Mouse (Mus musculus): Measurements from ENCODE around the gene Qtrt2. TPM values are rescaled to one million over a fixed set of nuclear protein-coding genes. Genes with fewer than 3 reads are reported as not detected.

Qtrt2 gene
- polyA plus RNA-seq, 1 experiment from 2014 or later = 17.6 TPM

DNA sequence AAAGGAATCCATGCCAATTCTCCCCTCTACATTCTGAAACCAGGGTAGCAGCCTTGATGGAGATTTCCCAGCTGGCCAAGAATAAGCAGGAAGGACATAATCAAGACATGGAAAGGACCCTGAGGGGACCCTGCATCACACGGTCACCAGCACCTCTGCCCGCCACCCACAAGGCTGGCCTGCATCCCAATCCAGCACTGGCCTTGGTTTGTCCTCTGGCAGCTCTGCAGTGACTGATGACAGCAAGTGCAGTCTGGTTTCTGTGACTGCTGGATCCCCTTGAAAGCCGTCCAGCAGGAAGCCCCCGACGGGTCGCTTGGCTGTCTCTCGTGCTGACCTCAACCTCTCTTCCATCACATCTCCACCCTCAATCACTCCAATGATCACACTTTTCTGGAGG lies 55.2 kb downstream of the Qtrt2 start:
- Histone ChIP-seq H3K4me1 (ENCODE audit: control insufficient read depth, insufficient read depth, low read depth, low read length) (no peaks in the 10 kb centered on the region), H3K27me3 (replicated peaks; ENCODE audit: control insufficient read depth, insufficient read depth, low read length) (no peaks in the 10 kb centered on the region), H3K9ac (ENCODE audit: low read depth, low read length) (no peak overlapping the region), H3K27ac (ENCODE audit: low read depth, low read length) (no peak overlapping the region), H3K4me2 (ENCODE audit: low read length) (no peak overlapping the region), H3K4me3 (ENCODE audit: low read length) (no peak overlapping the region), H3K36me3 (ENCODE audit: control insufficient read depth, insufficient read depth, low read length) (peaks cover 17% of the 10 kb centered on the region), H3K9me3 (ENCODE audit: control insufficient read depth, low read length) (no peaks in the 10 kb centered on the region)
- 85% methylated on average over 7 of the region's 7 CpGs for WGBS
- no peak for ATAC-seq

DNA sequence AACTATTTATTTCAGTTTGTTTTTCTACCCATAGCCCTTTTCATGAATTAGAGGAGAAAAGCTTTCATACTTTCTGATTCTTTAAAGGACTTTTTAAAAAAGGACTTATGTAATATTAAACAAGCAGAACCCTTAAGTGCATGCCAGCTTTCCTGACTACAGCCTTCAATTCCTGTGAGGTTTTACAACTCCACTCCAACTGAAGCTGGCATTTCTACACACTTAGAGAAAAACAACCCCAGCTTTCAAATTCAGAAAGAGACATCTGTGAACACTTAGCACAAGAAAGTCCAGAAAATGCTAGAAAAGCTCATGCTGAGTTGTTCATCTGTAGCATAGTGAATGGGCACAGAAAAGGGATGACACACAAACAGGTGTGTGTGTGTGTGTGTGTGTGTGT lies 56.8 kb downstream of the Qtrt2 start:
- Histone ChIP-seq H3K4me3 (ENCODE audit: low read length) (no peak overlapping the region), H3K4me2 (ENCODE audit: low read length) (no peak overlapping the region), H3K4me1 (ENCODE audit: control insufficient read depth, insufficient read depth, low read depth, low read length) (no peaks in the 10 kb centered on the region), H3K27ac (ENCODE audit: low read depth, low read length) (0 out of 2 replicates have a peak overlapping the region, but pooled peaks have one; percentile 34), H3K36me3 (ENCODE audit: control insufficient read depth, insufficient read depth, low read length) (peaks cover 16% of the 10 kb centered on the region), H3K9ac (ENCODE audit: low read depth, low read length) (no peak overlapping the region), H3K27me3 (replicated peaks; ENCODE audit: control insufficient read depth, insufficient read depth, low read length) (no peaks in the 10 kb centered on the region), H3K9me3 (ENCODE audit: control insufficient read depth, low read length) (no peaks in the 10 kb centered on the region)
- no peak for ATAC-seq

- Histone ChIP-seq H3K9ac (ENCODE audit: low read depth, low read length) (no peak overlapping the region), H3K27ac (ENCODE audit: low read depth, low read length) (no peak overlapping the region), H3K4me1 (ENCODE audit: control insufficient read depth, insufficient read depth, low read depth, low read length) (no peaks in the 10 kb centered on the region), H3K4me3 (ENCODE audit: low read length) (no peak overlapping the region), H3K9me3 (ENCODE audit: control insufficient read depth, low read length) (no peaks in the 10 kb centered on the region), H3K36me3 (ENCODE audit: control insufficient read depth, insufficient read depth, low read length) (peaks cover 11% of the 10 kb centered on the region; the same call in 1 of the 2 replicates), H3K27me3 (replicated peaks; ENCODE audit: control insufficient read depth, insufficient read depth, low read length) (no peaks in the 10 kb centered on the region), H3K4me2 (ENCODE audit: low read length) (no peak overlapping the region)
- no peak for ATAC-seq
- WGBS = 82% methylated on average over 6 of the region's 6 CpGs
Measured at GRCm38 (mm10) chr16:43860624-43861023, 66.0 kb downstream of the Qtrt2 start.

DNA sequence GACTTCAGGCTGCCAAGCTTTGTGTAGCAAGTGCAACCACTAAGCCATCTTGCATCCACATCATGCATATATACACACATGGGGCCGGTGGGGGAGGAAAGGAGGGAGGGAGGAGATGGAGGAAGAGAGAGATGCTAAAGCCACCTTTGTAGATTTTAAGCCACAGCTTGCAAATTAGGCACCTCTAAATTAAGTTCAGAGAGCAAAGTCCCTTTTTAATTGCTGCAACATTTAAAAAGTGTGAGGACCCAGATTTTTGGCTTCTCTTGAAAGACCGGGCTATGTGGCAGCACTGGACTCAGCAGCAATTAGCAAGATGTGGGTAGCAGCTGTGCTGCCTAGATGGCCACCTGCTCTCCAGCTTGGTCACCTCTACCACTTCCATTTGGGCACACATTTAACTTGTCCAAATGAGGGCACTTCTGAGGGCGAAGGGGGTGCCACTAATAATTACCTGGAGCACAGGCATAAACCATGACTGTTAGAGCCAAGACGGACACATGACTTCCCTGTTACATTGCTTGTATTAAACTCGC lies 67.6 kb downstream of the Qtrt2 start:
- no peaks in the 10 kb centered on the region for H3K9me3 ChIP-seq (ENCODE audit: control insufficient read depth, low read length)
- H3K9ac ChIP-seq (ENCODE audit: low read depth, low read length) = no peak overlapping the region
- H3K27ac ChIP-seq (ENCODE audit: low read depth, low read length) = no peak overlapping the region
- H3K4me2 ChIP-seq (ENCODE audit: low read length) = no peak overlapping the region
- H3K4me1 ChIP-seq (ENCODE audit: control insufficient read depth, insufficient read depth, low read depth, low read length) = no peaks in the 10 kb centered on the region
- peaks cover 11% of the 10 kb centered on the region; the same call in 1 of the 2 replicates for H3K36me3 ChIP-seq (ENCODE audit: control insufficient read depth, insufficient read depth, low read length)
- H3K27me3 ChIP-seq (replicated peaks; ENCODE audit: control insufficient read depth, insufficient read depth, low read length) = no peaks in the 10 kb centered on the region
- WGBS = 86% methylated on average over 5 of the region's 5 CpGs
- peak; percentile 60; the same call in 1 of the 2 replicates for ATAC-seq
- no peak overlapping the region for H3K4me3 ChIP-seq (ENCODE audit: low read length)

DNA sequence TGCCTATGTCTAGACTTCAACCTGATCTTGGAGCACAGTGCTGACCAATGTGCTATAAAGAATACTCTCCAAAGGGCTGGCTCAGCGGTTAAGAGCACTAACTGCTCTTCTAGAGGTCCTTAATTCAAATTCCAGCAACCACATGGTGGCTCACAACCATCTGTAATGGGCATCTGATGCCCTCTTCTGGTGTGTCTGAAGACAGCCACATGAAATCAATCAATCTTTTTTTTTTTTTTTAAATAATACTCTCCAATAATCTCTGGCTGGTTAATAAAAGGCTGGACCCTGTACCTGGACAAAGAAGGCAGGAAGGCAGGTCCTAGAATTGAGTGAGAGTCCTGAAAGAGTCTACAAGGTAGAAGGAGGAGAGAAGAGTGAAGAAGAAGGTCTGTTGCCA lies 76.8 kb downstream of the Qtrt2 start:
- no peak for ATAC-seq
- H3K27ac ChIP-seq (ENCODE audit: low read depth, low read length) = no peak overlapping the region
- H3K4me3 ChIP-seq (ENCODE audit: low read length) = no peak overlapping the region
- H3K4me1 ChIP-seq (ENCODE audit: control insufficient read depth, insufficient read depth, low read depth, low read length) = no peaks in the 10 kb centered on the region
- 50% methylated on average over 1 of the region's 1 CpGs for WGBS
- no peak overlapping the region for H3K4me2 ChIP-seq (ENCODE audit: low read length)
- H3K9ac ChIP-seq (ENCODE audit: low read depth, low read length) = no peak overlapping the region
- no peaks in the 10 kb centered on the region for H3K36me3 ChIP-seq (ENCODE audit: control insufficient read depth, insufficient read depth, low read length)
- H3K9me3 ChIP-seq (ENCODE audit: control insufficient read depth, low read length) = no peaks in the 10 kb centered on the region
- no peaks in the 10 kb centered on the region for H3K27me3 ChIP-seq (replicated peaks; ENCODE audit: control insufficient read depth, insufficient read depth, low read length)

DNA sequence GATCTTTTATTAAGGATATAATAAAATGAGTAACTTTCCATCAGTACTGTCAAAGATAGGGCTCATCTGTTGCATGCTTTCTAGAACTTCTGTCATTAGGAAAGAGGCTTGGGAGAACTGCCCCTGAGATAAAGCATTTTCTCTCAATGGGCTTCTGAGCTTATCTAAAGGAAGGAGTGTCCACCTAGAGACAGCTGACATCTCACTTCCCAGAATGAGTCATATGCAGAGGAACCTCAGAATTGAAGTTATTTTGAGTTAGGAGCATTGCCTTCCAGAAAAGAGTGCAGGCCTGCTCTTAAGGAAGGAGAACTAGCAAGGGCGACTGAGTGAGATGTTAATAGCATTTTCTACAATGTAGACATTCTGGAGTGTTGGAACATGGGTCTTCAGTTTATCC lies 85.4 kb downstream of the Qtrt2 start:
- Histone ChIP-seq H3K9ac (ENCODE audit: low read depth, low read length) (no peak overlapping the region), H3K9me3 (ENCODE audit: control insufficient read depth, low read length) (no peaks in the 10 kb centered on the region), H3K36me3 (ENCODE audit: control insufficient read depth, insufficient read depth, low read length) (no peaks in the 10 kb centered on the region), H3K4me3 (ENCODE audit: low read length) (no peak overlapping the region), H3K27ac (ENCODE audit: low read depth, low read length) (no peak overlapping the region), H3K27me3 (replicated peaks; ENCODE audit: control insufficient read depth, insufficient read depth, low read length) (no peaks in the 10 kb centered on the region), H3K4me1 (ENCODE audit: control insufficient read depth, insufficient read depth, low read depth, low read length) (no peaks in the 10 kb centered on the region), H3K4me2 (ENCODE audit: low read length) (no peak overlapping the region)
- no peak for ATAC-seq
- WGBS = 76% methylated on average over 1 of the region's 1 CpGs

GRCm38 (mm10) chr16:43831957-43832356 lies 94.7 kb downstream of the Qtrt2 start:
- no peaks in the 10 kb centered on the region for H3K9me3 ChIP-seq (ENCODE audit: control insufficient read depth, low read length)
- H3K36me3 ChIP-seq (ENCODE audit: control insufficient read depth, insufficient read depth, low read length) = no peaks in the 10 kb centered on the region
- no peaks in the 10 kb centered on the region for H3K4me1 ChIP-seq (ENCODE audit: control insufficient read depth, insufficient read depth, low read depth, low read length)
- no peak overlapping the region for H3K27ac ChIP-seq (ENCODE audit: low read depth, low read length)
- no peak overlapping the region for H3K9ac ChIP-seq (ENCODE audit: low read depth, low read length)
- no peaks in the 10 kb centered on the region for H3K27me3 ChIP-seq (replicated peaks; ENCODE audit: control insufficient read depth, insufficient read depth, low read length)
- H3K4me2 ChIP-seq (ENCODE audit: low read length) = no peak overlapping the region
- no peak overlapping the region for H3K4me3 ChIP-seq (ENCODE audit: low read length)
- 87% methylated on average over 2 of the region's 2 CpGs for WGBS
- ATAC-seq = no peak

GRCm38 (mm10) chr16:43827492-43827891 lies 99.1 kb downstream of the Qtrt2 start:
- H3K27ac ChIP-seq (ENCODE audit: low read depth, low read length) = no peak overlapping the region
- H3K9ac ChIP-seq (ENCODE audit: low read depth, low read length) = no peak overlapping the region
- H3K36me3 ChIP-seq (ENCODE audit: control insufficient read depth, insufficient read depth, low read length) = no peaks in the 10 kb centered on the region
- WGBS = 55% methylated on average over 3 of the region's 3 CpGs
- no peaks in the 10 kb centered on the region for H3K4me1 ChIP-seq (ENCODE audit: control insufficient read depth, insufficient read depth, low read depth, low read length)
- peak; percentile 73; the same call in 1 of the 2 replicates for ATAC-seq
- no peaks in the 10 kb centered on the region for H3K9me3 ChIP-seq (ENCODE audit: control insufficient read depth, low read length)
- no peak overlapping the region for H3K4me3 ChIP-seq (ENCODE audit: low read length)
- H3K4me2 ChIP-seq (ENCODE audit: low read length) = no peak overlapping the region
- H3K27me3 ChIP-seq (replicated peaks; ENCODE audit: control insufficient read depth, insufficient read depth, low read length) = no peaks in the 10 kb centered on the region

- no peaks in the 10 kb centered on the region for H3K36me3 ChIP-seq (ENCODE audit: control insufficient read depth, insufficient read depth, low read length)
- no peak overlapping the region for H3K27ac ChIP-seq (ENCODE audit: low read depth, low read length)
- ATAC-seq = no peak
- no peak overlapping the region for H3K4me2 ChIP-seq (ENCODE audit: low read length)
- 95% methylated on average over 6 of the region's 6 CpGs for WGBS
- no peaks in the 10 kb centered on the region for H3K4me1 ChIP-seq (ENCODE audit: control insufficient read depth, insufficient read depth, low read depth, low read length)
- no peaks in the 10 kb centered on the region for H3K27me3 ChIP-seq (replicated peaks; ENCODE audit: control insufficient read depth, insufficient read depth, low read length)
- H3K9me3 ChIP-seq (ENCODE audit: control insufficient read depth, low read length) = no peaks in the 10 kb centered on the region
- no peak overlapping the region for H3K4me3 ChIP-seq (ENCODE audit: low read length)
- no peak overlapping the region for H3K9ac ChIP-seq (ENCODE audit: low read depth, low read length)
Measured at GRCm38 (mm10) chr16:43818404-43818803, 108.2 kb downstream of the Qtrt2 start.

GRCm38 (mm10) chr16:43816321-43816720 lies 110.3 kb downstream of the Qtrt2 start:
- H3K27me3 ChIP-seq (replicated peaks; ENCODE audit: control insufficient read depth, insufficient read depth, low read length) = no peaks in the 10 kb centered on the region
- no peaks in the 10 kb centered on the region for H3K36me3 ChIP-seq (ENCODE audit: control insufficient read depth, insufficient read depth, low read length)
- H3K4me1 ChIP-seq (ENCODE audit: control insufficient read depth, insufficient read depth, low read depth, low read length) = no peaks in the 10 kb centered on the region
- 79% methylated on average over 4 of the region's 5 CpGs for WGBS
- no peak overlapping the region for H3K27ac ChIP-seq (ENCODE audit: low read depth, low read length)
- no peak overlapping the region for H3K4me2 ChIP-seq (ENCODE audit: low read length)
- no peak overlapping the region for H3K4me3 ChIP-seq (ENCODE audit: low read length)
- no peak for ATAC-seq
- no peaks in the 10 kb centered on the region for H3K9me3 ChIP-seq (ENCODE audit: control insufficient read depth, low read length)
- H3K9ac ChIP-seq (ENCODE audit: low read depth, low read length) = no peak overlapping the region
